Mouse (Mus musculus) liver, embryonic 16.5 days (tissue): ENCODE results near the gene Plscr2. TPM values are rescaled to one million over a fixed set of nuclear protein-coding genes. Genes with fewer than 3 reads are reported as not detected.

ENCODE experiments used
- ATAC-seq: fragments of 200-750 bp; cut with Nextera tagmentation; 2 replicates; pipeline ENCODE4 v1.8.0; 2017; ENCODE audit warnings: low read depth, mild to moderate bottlenecking, moderate number of reproducible peaks, moderate library complexity
- H3K27ac ChIP-seq: fragments of 300-500 bp; sonication (generic); 2 replicates; pipeline ENCODE4 v1.5.1; 2014; ENCODE audit warnings: mild to moderate bottlenecking, low read length
- H3K27me3 ChIP-seq: fragments of 300-500 bp; sonication (generic); 2 replicates; pipeline ENCODE4 v1.6.1; 2014; ENCODE audit warnings: low read depth, low read length, mixed read lengths; ENCODE audit not compliant: control insufficient read depth, insufficient read depth
- H3K36me3 ChIP-seq: fragments of 300-500 bp; sonication (generic); 2 replicates; pipeline ENCODE4 v1.6.1; 2014; ENCODE audit warnings: mild to moderate bottlenecking; ENCODE audit not compliant: control insufficient read depth, insufficient read depth
- H3K4me1 ChIP-seq: fragments of 300-500 bp; sonication (generic); 2 replicates; pipeline ENCODE4 v1.6.1; 2014; ENCODE audit warnings: low read depth, low read length, mixed read lengths; ENCODE audit not compliant: control insufficient read depth
- H3K4me2 ChIP-seq: fragments of 300-500 bp; sonication (generic); 2 replicates; pipeline ENCODE4 v1.6.1; 2014; ENCODE audit warnings: low read depth, low read length, mixed read lengths
- H3K4me3 ChIP-seq: fragments of 300-500 bp; sonication (generic); 2 replicates; pipeline ENCODE4 v1.5.1; 2014; ENCODE audit warnings: low read depth, mild to moderate bottlenecking, low read length
- H3K9ac ChIP-seq: fragments of 300-500 bp; sonication (generic); 2 replicates; pipeline ENCODE4 v1.6.1; 2014; ENCODE audit warnings: low read depth, low read length
- H3K9me3 ChIP-seq: fragments of 300-500 bp; sonication (generic); replicated peaks from 2 replicates; pipeline ENCODE4 v1.6.1; 2016; ENCODE audit warnings: low read length; ENCODE audit not compliant: control insufficient read depth
- WGBS: fragments of 180-500 bp; shearing (Covaris S2); extraction: QIAGEN DNeasy Blood & Tissue Kit; methylation state at CpG from one replicate; pipeline ENCODE4 v1.1.7; 2014; ENCODE audit not compliant: insufficient replicate concordance; 5-methylcytosine and 5-hydroxymethylcytosine counted together
- microRNA-seq: library from miRNA; unstranded; fragments of <30 nt; microRNA quantifications from one replicate; pipeline ENCODE4, GENCODE M21; 2016
- polyA plus RNA-seq: library from polyadenylated mRNA; unstranded; fragments of >200 nt; fragmentation: Nextera tagmentation; extraction: Ambion mirVana; gene quantifications from 2 replicates; pipeline ENCODE4 v1.2.1, GENCODE M21; 2015

Gene Plscr2
- polyA plus RNA-seq, 1 experiment from 2014 or later = 0.72 TPM

- Histone ChIP-seq H3K36me3 (no peaks in the 10 kb centered on the region), H3K27me3 (no peaks in the 10 kb centered on the region), H3K9me3 (no peaks in the 10 kb centered on the region), H3K4me3 (no peak overlapping the region), H3K9ac (no peak overlapping the region), H3K4me1 (no peaks in the 10 kb centered on the region), H3K4me2 (no peak overlapping the region), H3K27ac (no peak overlapping the region)
- 73% methylated on average over 4 of the region's 4 CpGs for WGBS
- ATAC-seq = no peak
These were observed 51.4 kb downstream of the Plscr2 start for GRCm38 (mm10) chr9:92326813-92327212.

- Histone ChIP-seq H3K4me2 (no peak overlapping the region), H3K27ac (no peak overlapping the region), H3K4me3 (no peak overlapping the region), H3K9me3 (no peaks in the 10 kb centered on the region), H3K36me3 (no peaks in the 10 kb centered on the region), H3K27me3 (no peaks in the 10 kb centered on the region), H3K4me1 (no peaks in the 10 kb centered on the region), H3K9ac (no peak overlapping the region)
- ATAC-seq = no peak
- WGBS = 68% methylated on average over 4 of the region's 4 CpGs
These were observed 56.0 kb downstream of the Plscr2 start for GRCm38 (mm10) chr9:92331383-92331782.

- H3K9me3 ChIP-seq = no peaks in the 10 kb centered on the region
- H3K36me3 ChIP-seq = no peaks in the 10 kb centered on the region
- H3K27ac ChIP-seq = no peak overlapping the region
- no peaks in the 10 kb centered on the region for H3K4me1 ChIP-seq
- H3K4me2 ChIP-seq = no peak overlapping the region
- no peak overlapping the region for H3K9ac ChIP-seq
- no peak overlapping the region for H3K4me3 ChIP-seq
- ATAC-seq = no peak
- 53% methylated on average over 10 of the region's 10 CpGs for WGBS
- no peaks in the 10 kb centered on the region for H3K27me3 ChIP-seq
These were observed 59.4 kb downstream of the Plscr2 start for GRCm38 (mm10) chr9:92334845-92335244.

GRCm38 (mm10) chr9:92335277-92335818 lies 59.9 kb downstream of the Plscr2 start:
- Histone ChIP-seq H3K9me3 (no peaks in the 10 kb centered on the region), H3K4me3 (no peak overlapping the region), H3K36me3 (no peaks in the 10 kb centered on the region), H3K27me3 (no peaks in the 10 kb centered on the region), H3K4me1 (no peaks in the 10 kb centered on the region), H3K9ac (no peak overlapping the region), H3K27ac (no peak overlapping the region), H3K4me2 (no peak overlapping the region)
- 41% methylated on average over 6 of the region's 6 CpGs for WGBS
- ATAC-seq = no peak

GRCm38 (mm10) chr9:92337063-92337462 lies 61.7 kb downstream of the Plscr2 start:
- Histone ChIP-seq H3K4me1 (no peaks in the 10 kb centered on the region), H3K9ac (no peak overlapping the region), H3K4me2 (no peak overlapping the region), H3K27ac (no peak overlapping the region), H3K27me3 (no peaks in the 10 kb centered on the region), H3K4me3 (no peak overlapping the region), H3K9me3 (no peaks in the 10 kb centered on the region), H3K36me3 (no peaks in the 10 kb centered on the region)
- no peak for ATAC-seq
- WGBS = 74% methylated on average over 1 of the region's 1 CpGs

- Histone ChIP-seq H3K9ac (no peak overlapping the region), H3K27me3 (no peaks in the 10 kb centered on the region), H3K4me2 (no peak overlapping the region), H3K4me3 (no peak overlapping the region), H3K9me3 (no peaks in the 10 kb centered on the region), H3K27ac (no peak overlapping the region), H3K4me1 (no peaks in the 10 kb centered on the region), H3K36me3 (no peaks in the 10 kb centered on the region)
- no peak for ATAC-seq
- 67% methylated on average over 3 of the region's 3 CpGs for WGBS
These were observed 62.3 kb downstream of the Plscr2 start for GRCm38 (mm10) chr9:92337661-92338060.

- 37% methylated on average over 1 of the region's 1 CpGs for WGBS
- Histone ChIP-seq H3K4me3 (no peak overlapping the region), H3K9me3 (no peaks in the 10 kb centered on the region), H3K9ac (no peak overlapping the region), H3K4me2 (no peak overlapping the region), H3K4me1 (no peaks in the 10 kb centered on the region), H3K27ac (no peak overlapping the region), H3K36me3 (no peaks in the 10 kb centered on the region), H3K27me3 (no peaks in the 10 kb centered on the region)
- ATAC-seq = no peak
These were observed 63.6 kb downstream of the Plscr2 start for GRCm38 (mm10) chr9:92338954-92339353.

Small RNA genes within 50 kb of the gene (microRNA-seq; reads per million reads assigned to microRNA genes)
- not detected for gene Mir6386

Other genes starting within 250 kb of the Plscr2 start
- not detected in 2 replicates for gene Plscr5, start 82.7 kb upstream of the Plscr2 start, polyA plus RNA-seq
- gene Plscr1, start 25.9 kb upstream of the Plscr2 start, polyA plus RNA-seq = 25.2 and 25.4 TPM in 2 replicates
- not detected in 2 replicates for gene 1700057G04Rik, start 33.8 kb downstream of the Plscr2 start, polyA plus RNA-seq
- gene Plscr4, start 181.8 kb downstream of the Plscr2 start, polyA plus RNA-seq = 0.93 and 1.3 TPM in 2 replicates